In the genomic region with DNA sequence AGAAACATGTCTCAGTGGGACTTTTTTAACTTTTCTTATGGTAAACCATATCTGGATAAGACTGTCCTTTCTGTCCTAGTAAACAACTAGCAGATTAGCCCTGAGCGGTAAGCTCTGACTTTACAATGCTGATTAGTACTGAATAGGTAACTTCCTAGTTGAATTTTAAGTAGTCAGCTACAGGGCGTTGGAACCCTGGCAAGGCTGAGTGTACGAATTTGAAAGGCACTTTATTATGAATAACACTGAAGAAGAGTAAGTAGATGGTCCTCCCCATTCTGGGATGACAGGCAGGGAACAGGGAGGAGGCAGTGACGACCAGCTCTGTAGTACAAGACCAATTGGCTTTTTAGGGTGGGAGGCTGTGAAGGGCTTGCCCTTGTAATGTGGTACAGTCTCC, we compare ENCODE assay signal across 30 mouse cellular contexts. TPM values are rescaled to one million over a fixed set of nuclear protein-coding genes. Genes with fewer than 3 reads are reported as not detected.
"Had no signal": no experiment of that assay in that cellular context is flagged by ENCODE, and none has a peak within 500 bp of the region (broad histone marks: within the 10 kb centered on the region; RNA-seq: fewer than 3 reads in every experiment).

No protein-coding gene starts in this region.

RNA-seq across cellular contexts. Expression of a gene that starts 21.4 kb away (rescaled TPM):
- polyA plus RNA-seq: limb, embryonic 10.5 days; limb, embryonic 11.5 days; limb, embryonic 12.5 days; limb, embryonic 13.5 days; limb, embryonic 14.5 days; limb, embryonic 15.5 days; liver, embryonic 11.5 days; liver, embryonic 12.5 days; liver, embryonic 13.5 days; liver, embryonic 14.5 days; liver, embryonic 15.5 days; liver, embryonic 16.5 days; liver, postnatal 0 days; lung, adult 2 months; lung, embryonic 14.5 days; lung, embryonic 16.5 days; lung, postnatal 0 days; macrophage; midbrain, embryonic 10.5 days; midbrain, embryonic 11.5 days; midbrain, embryonic 12.5 days; midbrain, embryonic 13.5 days; midbrain, embryonic 14.5 days; midbrain, embryonic 15.5 days; midbrain, embryonic 16.5 days; midbrain, postnatal 0 days; myocyte; neural tube, embryonic 11.5 days; neural tube, embryonic 12.5 days; neural tube, embryonic 13.5 days had no signal
